Mouse (Mus musculus) liver, embryonic 16.5 days (tissue): ENCODE results near the gene Sac3d1. TPM values are rescaled to one million over a fixed set of nuclear protein-coding genes. Genes with fewer than 3 reads are reported as not detected.

Experiments
- ATAC-seq: fragments of 200-750 bp; cut with Nextera tagmentation; 2 replicates; pipeline ENCODE4 v1.8.0; 2017; ENCODE audit warnings: low read depth, mild to moderate bottlenecking, moderate number of reproducible peaks, moderate library complexity
- H3K27ac ChIP-seq: fragments of 300-500 bp; sonication (generic); 2 replicates; pipeline ENCODE4 v1.5.1; 2014; ENCODE audit warnings: mild to moderate bottlenecking, low read length
- H3K27me3 ChIP-seq: fragments of 300-500 bp; sonication (generic); 2 replicates; pipeline ENCODE4 v1.6.1; 2014; ENCODE audit warnings: low read depth, low read length, mixed read lengths; ENCODE audit not compliant: control insufficient read depth, insufficient read depth
- H3K36me3 ChIP-seq: fragments of 300-500 bp; sonication (generic); 2 replicates; pipeline ENCODE4 v1.6.1; 2014; ENCODE audit warnings: mild to moderate bottlenecking; ENCODE audit not compliant: control insufficient read depth, insufficient read depth
- H3K4me1 ChIP-seq: fragments of 300-500 bp; sonication (generic); 2 replicates; pipeline ENCODE4 v1.6.1; 2014; ENCODE audit warnings: low read depth, low read length, mixed read lengths; ENCODE audit not compliant: control insufficient read depth
- H3K4me2 ChIP-seq: fragments of 300-500 bp; sonication (generic); 2 replicates; pipeline ENCODE4 v1.6.1; 2014; ENCODE audit warnings: low read depth, low read length, mixed read lengths
- H3K4me3 ChIP-seq: fragments of 300-500 bp; sonication (generic); 2 replicates; pipeline ENCODE4 v1.5.1; 2014; ENCODE audit warnings: low read depth, mild to moderate bottlenecking, low read length
- H3K9ac ChIP-seq: fragments of 300-500 bp; sonication (generic); 2 replicates; pipeline ENCODE4 v1.6.1; 2014; ENCODE audit warnings: low read depth, low read length
- H3K9me3 ChIP-seq: fragments of 300-500 bp; sonication (generic); replicated peaks from 2 replicates; pipeline ENCODE4 v1.6.1; 2016; ENCODE audit warnings: low read length; ENCODE audit not compliant: control insufficient read depth
- WGBS: fragments of 180-500 bp; shearing (Covaris S2); extraction: QIAGEN DNeasy Blood & Tissue Kit; methylation state at CpG from one replicate; pipeline ENCODE4 v1.1.7; 2014; ENCODE audit not compliant: insufficient replicate concordance; 5-methylcytosine and 5-hydroxymethylcytosine counted together
- polyA plus RNA-seq: library from polyadenylated mRNA; unstranded; fragments of >200 nt; fragmentation: Nextera tagmentation; extraction: Ambion mirVana; gene quantifications from 2 replicates; pipeline ENCODE4 v1.2.1, GENCODE M21; 2015

Gene Sac3d1
- 16.5 and 16.8 TPM in 2 replicates for polyA plus RNA-seq

DNA sequence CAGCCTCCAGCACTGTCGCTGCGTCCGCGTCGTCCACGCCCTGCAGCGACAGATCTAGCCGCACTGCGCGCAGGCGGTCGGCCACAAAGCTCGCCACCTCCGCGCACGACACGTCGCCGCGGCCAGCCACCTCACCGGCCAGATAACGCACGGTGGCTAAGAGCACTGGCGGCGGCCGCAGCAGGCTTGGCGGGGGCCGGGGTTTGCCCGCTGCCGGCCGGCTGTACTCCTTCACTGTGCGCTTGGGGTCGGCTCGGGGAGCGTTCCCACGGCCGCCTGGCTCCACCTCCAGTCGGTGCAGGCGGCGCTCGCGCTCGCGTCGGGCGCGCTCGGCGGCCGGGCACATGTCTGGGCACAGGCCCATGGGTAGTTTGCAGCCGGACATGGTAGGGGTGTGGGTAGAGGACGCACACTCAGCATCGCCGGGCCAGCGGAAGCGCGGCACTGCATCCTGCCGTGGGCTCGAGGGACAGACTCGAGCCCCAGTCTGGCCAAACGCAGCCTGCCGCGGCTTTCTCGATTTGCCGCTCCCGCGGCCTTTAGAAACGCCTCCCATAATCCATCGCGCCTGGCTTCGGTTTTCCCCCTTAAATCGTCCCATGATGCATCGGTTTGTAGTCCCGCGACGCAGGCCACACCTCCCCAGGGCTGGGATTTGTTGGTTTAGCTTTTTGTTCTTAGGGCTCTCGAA, at the start of gene Sac3d1:
TSS of gene Sac3d1 (minus strand) at position 665 of the 691 bp plus-strand sequence.
- peak within 1 kb of the TSS; percentile 90 for H3K27ac ChIP-seq
- H3K9me3 ChIP-seq = no peaks in the 10 kb centered on the region
- H3K9ac ChIP-seq = peak within 1 kb of the TSS; percentile 85
- H3K27me3 ChIP-seq = no peaks in the 10 kb centered on the region
- H3K36me3 ChIP-seq = peaks cover 26% of the 10 kb centered on the region
- peak within 1 kb of the TSS; percentile 70 for H3K4me3 ChIP-seq
- H3K4me1 ChIP-seq = peaks cover 20% of the 10 kb centered on the region
- H3K4me2 ChIP-seq = peak within 1 kb of the TSS; percentile 86
- under 1% methylated on average over 77 of the region's 77 CpGs for WGBS
- peak; percentile 80 for ATAC-seq

DNA sequence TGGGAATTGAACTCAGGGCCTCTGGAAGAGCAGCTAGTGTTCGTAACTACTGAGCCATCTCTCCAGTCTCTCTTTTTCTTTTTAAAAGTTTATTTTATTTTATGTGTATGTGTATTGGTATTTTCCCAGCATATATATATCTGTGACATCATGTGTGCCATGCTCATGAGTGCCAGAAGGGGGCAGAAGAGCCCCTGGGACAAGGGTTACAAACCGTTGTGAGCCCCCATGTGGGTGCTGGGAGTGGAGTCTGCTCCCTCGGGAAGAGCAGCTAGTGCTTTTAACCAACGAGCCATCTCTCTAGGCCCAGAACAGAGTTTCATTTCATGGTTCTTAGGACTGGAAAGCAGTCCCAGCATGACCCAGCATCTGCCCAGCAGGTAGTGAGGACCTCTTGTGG, 48.3 kb upstream of the Sac3d1 start:
- H3K9ac ChIP-seq = no peak overlapping the region
- no peak overlapping the region for H3K4me3 ChIP-seq
- no peak overlapping the region for H3K4me2 ChIP-seq
- 60% methylated on average over 4 of the region's 4 CpGs for WGBS
- ATAC-seq = no peak
- H3K4me1 ChIP-seq = no peaks in the 10 kb centered on the region; the same call in 1 of the 2 replicates
- H3K9me3 ChIP-seq = no peaks in the 10 kb centered on the region
- H3K27me3 ChIP-seq = no peaks in the 10 kb centered on the region
- no peak overlapping the region for H3K27ac ChIP-seq
- no peaks in the 10 kb centered on the region for H3K36me3 ChIP-seq

- Histone ChIP-seq H3K4me3 (no peak overlapping the region), H3K9me3 (no peaks in the 10 kb centered on the region), H3K4me1 (no peaks in the 10 kb centered on the region; the same call in 1 of the 2 replicates), H3K27ac (no peak overlapping the region), H3K4me2 (no peak overlapping the region), H3K36me3 (no peaks in the 10 kb centered on the region), H3K27me3 (0 out of 2 replicates have a peak, but pooled peaks cover 2% of the 10 kb centered on the region), H3K9ac (no peak overlapping the region)
- WGBS = 52% methylated on average over 10 of the region's 10 CpGs
- no peak for ATAC-seq
Measured at GRCm38 (mm10) chr19:6163872-6164547, 45.6 kb upstream of the Sac3d1 start.

GRCm38 (mm10) chr19:6157220-6157619, 38.8 kb upstream of the Sac3d1 start:
- Histone ChIP-seq H3K27ac (no peak overlapping the region), H3K36me3 (no peaks in the 10 kb centered on the region), H3K4me1 (no peaks in the 10 kb centered on the region; the same call in 1 of the 2 replicates), H3K9me3 (no peaks in the 10 kb centered on the region), H3K9ac (no peak overlapping the region), H3K27me3 (0 out of 2 replicates have a peak, but pooled peaks cover 2% of the 10 kb centered on the region), H3K4me2 (no peak overlapping the region), H3K4me3 (no peak overlapping the region)
- no peak for ATAC-seq
- 28% methylated on average over 6 of the region's 6 CpGs for WGBS

GRCm38 (mm10) chr19:6156372-6156771, 37.9 kb upstream of the Sac3d1 start:
- no peaks in the 10 kb centered on the region for H3K36me3 ChIP-seq
- no peaks in the 10 kb centered on the region for H3K9me3 ChIP-seq
- ATAC-seq = no peak
- H3K4me3 ChIP-seq = no peak overlapping the region
- no peak overlapping the region for H3K4me2 ChIP-seq
- 0 out of 2 replicates have a peak, but pooled peaks cover 2% of the 10 kb centered on the region for H3K27me3 ChIP-seq
- WGBS = 55% methylated on average over 8 of the region's 8 CpGs
- H3K9ac ChIP-seq = no peak overlapping the region
- no peak overlapping the region for H3K27ac ChIP-seq
- no peaks in the 10 kb centered on the region; the same call in 1 of the 2 replicates for H3K4me1 ChIP-seq

DNA sequence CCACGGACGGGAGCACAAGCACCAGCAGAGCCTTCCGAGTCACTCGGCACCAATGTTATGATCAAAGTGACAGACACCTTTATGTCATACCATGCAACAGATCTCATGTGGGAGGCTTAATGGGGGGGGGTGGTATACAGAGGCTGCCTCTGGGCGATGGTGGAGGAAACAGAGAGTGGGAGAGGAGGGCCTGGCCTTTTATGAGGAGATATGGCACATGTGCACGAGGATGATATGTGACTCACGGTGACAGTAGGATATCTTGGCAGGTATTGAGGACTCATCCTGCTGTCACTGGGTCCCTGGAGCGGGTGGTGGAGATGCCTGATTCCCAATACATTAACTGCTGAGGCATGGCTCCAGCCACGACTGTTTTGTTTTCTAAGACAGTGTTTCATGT, 36.7 kb upstream of the Sac3d1 start:
- H3K27ac ChIP-seq = no peak overlapping the region
- no peak overlapping the region for H3K4me3 ChIP-seq
- H3K9me3 ChIP-seq = no peaks in the 10 kb centered on the region
- no peak overlapping the region for H3K4me2 ChIP-seq
- H3K4me1 ChIP-seq = no peaks in the 10 kb centered on the region; the same call in 1 of the 2 replicates
- no peak overlapping the region for H3K9ac ChIP-seq
- ATAC-seq = no peak
- 58% methylated on average over 9 of the region's 9 CpGs for WGBS
- no peaks in the 10 kb centered on the region for H3K36me3 ChIP-seq
- H3K27me3 ChIP-seq = 0 out of 2 replicates have a peak, but pooled peaks cover 2% of the 10 kb centered on the region

DNA sequence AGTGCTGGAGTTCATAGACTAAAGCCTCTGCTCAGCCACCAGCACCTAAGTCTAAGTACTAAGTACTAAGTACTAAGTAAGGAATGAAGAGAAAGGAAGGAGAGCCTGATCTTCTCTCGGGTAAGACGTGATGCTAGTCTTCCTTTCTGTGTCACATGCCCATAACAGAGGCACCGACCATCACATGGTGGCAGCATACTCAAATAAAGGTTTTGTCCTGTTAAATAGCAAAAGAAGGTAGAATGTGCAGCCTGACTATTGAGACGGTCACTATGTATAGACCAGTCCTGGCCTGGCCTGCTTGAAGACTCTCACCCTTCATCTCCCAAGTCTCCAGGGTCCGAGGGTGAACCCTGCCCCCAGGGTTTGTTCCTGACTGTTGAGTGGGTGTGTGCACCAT, 26.4 kb upstream of the Sac3d1 start:
- ATAC-seq = no peak
- Histone ChIP-seq H3K4me3 (no peak overlapping the region), H3K36me3 (no peaks in the 10 kb centered on the region), H3K27ac (no peak overlapping the region), H3K27me3 (no peaks in the 10 kb centered on the region), H3K9ac (no peak overlapping the region), H3K9me3 (no peaks in the 10 kb centered on the region), H3K4me1 (peaks cover 10% of the 10 kb centered on the region), H3K4me2 (no peak overlapping the region)
- 53% methylated on average over 5 of the region's 5 CpGs for WGBS

DNA sequence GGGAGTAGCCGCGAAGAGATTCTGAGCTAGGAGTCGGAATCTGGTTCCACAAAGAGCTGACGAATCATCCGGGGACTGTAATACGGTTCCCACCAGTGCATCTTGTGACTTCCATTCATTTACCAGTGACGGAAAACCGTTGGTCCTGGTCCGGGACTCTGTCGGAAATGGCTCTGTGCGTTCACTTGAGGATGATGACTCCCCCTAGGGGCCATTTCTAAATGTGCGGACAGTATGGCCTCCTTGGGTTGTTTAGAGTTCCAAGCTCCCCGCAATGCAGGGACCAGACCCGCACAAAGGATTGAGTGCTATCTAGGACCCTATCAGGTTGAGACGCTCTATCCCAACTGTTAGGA, 22.9 kb upstream of the Sac3d1 start, which contains the start of gene Arl2:
TSS of gene Arl2 (minus strand) at position 155 of the 356 bp plus-strand sequence.
- Histone ChIP-seq H3K27ac (peak within 1 kb of the TSS; percentile 99), H3K9ac (peak within 1 kb of the TSS; percentile 81), H3K36me3 (peaks cover 3% of the 10 kb centered on the region; the same call in 1 of the 2 replicates), H3K4me2 (peak within 1 kb of the TSS; percentile 98), H3K4me3 (peak within 1 kb of the TSS; percentile 75), H3K9me3 (no peaks in the 10 kb centered on the region), H3K27me3 (no peaks in the 10 kb centered on the region), H3K4me1 (peaks cover 13% of the 10 kb centered on the region)
- ATAC-seq = peak; percentile 67
- under 1% methylated on average over 15 of the region's 15 CpGs for WGBS
